Mouse (Mus musculus): ENCODE data around the gene Pi4k2a.

- TF ChIP-seq MAX (IDR thresholded peaks at IDR 0.05; ENCODE audit: low read depth), result no peak
- no peak for TF ChIP-seq USF1 (IDR thresholded peaks at IDR 0.05; ENCODE audit: low read depth)
- no peak for TF ChIP-seq POLR2AphosphoS2 (IDR thresholded peaks at IDR 0.05; ENCODE audit: insufficient read length, low read depth)
- TF ChIP-seq POLR2A (IDR thresholded peaks at IDR 0.05; ENCODE audit: insufficient read length, low read depth), result no peak
- no peak for TF ChIP-seq TCF12 (IDR thresholded peaks at IDR 0.05; ENCODE audit: insufficient read depth, poor library complexity, severe bottlenecking)
- no peak for TF ChIP-seq MYOG (IDR thresholded peaks at IDR 0.05; ENCODE audit: control insufficient read depth in 1 of 3, insufficient read depth in 1 of 3, insufficient read length in 2 of 3, low read depth in 2 of 3)
- TF ChIP-seq REST (IDR thresholded peaks at IDR 0.05; ENCODE audit: insufficient read depth, insufficient read length), result no peak
- no peak for TF ChIP-seq MYOD1 (IDR thresholded peaks at IDR 0.05; ENCODE audit: control insufficient read depth in 1 of 3, insufficient read length in 2 of 3, low read depth in 2 of 3)
- TF ChIP-seq CEBPB (IDR thresholded peaks at IDR 0.05; ENCODE audit: insufficient read depth, poor library complexity, severe bottlenecking), result no peak
These were observed 52.5 kb downstream of the Pi4k2a start for GRCm38 (mm10) chr19:42142757-42143156.

Data from myocyte (in vitro differentiated cells).